Mouse (Mus musculus) cerebellum, adult 2 months (tissue): ENCODE data around the gene Kti12.

Experiments
- CTCF ChIP-seq: fragments of 200-500 bp; IDR thresholded peaks from 2 replicates; pipeline ENCODE4 v1.5.1; 2011; ENCODE audit warnings: low read depth, mild to moderate bottlenecking, control low read depth, low read length, moderate library complexity, borderline replicate concordance; ENCODE audit not compliant: insufficient read depth
- POLR2A ChIP-seq: fragments of 200-500 bp; IDR thresholded peaks from 2 replicates; pipeline ENCODE4 v1.6.1; 2011; ENCODE audit warnings: low read length, control low read depth, borderline replicate concordance; ENCODE audit not compliant: insufficient read depth

GRCm38 (mm10) chr4:108866806-108867205 lies 19.2 kb downstream of the Kti12 start:
- no peak for TF ChIP-seq POLR2A
- no peak for TF ChIP-seq CTCF
